Mouse (Mus musculus) gastrocnemius, postnatal 10 days (tissue): ENCODE measurements around the gene Pi4k2a. TPM values are rescaled to one million over a fixed set of nuclear protein-coding genes. Genes with fewer than 3 reads are reported as not detected.

Experiments used
- DNase-seq: peaks from one replicate; pipeline ENCODE4 v3.0.0; 2021; ENCODE audit warnings: mixed read lengths
- total RNA-seq, 2 experiments: library from RNA; stranded (reverse); gene quantifications; 2 replicates each; pipeline ENCODE4 v1.2.3; 2021

Gene Pi4k2a
- total RNA-seq, 2 experiments from 2014 or later, result 13.3 to 14.7 TPM

GRCm38 (mm10) chr19:42131101-42131500, 40.8 kb downstream of the Pi4k2a start:
- DNase-seq, result no peak

DNA sequence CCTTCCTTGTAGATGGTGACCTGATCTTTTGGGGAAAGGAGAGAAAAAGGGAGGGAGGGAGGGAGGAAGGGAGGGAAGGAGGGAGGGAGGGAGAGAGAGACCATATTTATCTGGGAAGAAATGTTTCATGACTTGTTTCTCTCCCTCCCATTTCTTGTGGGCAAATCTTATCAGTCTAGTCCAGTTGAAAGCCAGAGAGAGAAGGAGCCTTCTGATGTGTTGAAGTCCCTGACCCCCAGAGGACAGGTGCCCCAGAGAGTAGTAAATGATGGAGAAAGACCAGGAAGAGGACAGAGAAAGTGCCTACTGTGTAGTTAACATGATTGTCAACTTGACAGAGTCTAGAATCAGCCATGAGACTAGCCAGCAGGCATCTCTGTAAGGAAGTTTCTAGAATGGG, 44.8 kb downstream of the Pi4k2a start:
- DNase-seq, result no peak

DNA sequence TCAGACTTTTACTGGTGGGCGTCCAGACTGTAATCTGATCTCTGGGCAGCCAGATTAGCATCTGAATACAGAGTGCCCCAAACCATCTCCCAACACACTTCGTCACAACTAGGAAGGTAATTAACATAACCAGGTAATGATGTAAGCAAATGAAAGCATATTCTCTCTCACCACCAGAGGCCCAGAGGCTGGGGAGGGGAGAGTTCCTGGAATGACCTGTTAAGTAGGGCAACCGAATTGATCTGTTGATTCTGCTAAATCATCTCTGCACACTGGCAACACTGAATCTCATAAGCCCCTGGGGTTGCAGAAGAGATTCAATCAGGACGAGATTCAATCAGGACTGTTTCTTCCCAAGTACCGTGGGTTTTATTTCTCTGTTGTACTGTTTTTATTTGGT, 45.9 kb downstream of the Pi4k2a start:
- no peak for DNase-seq

- DNase-seq, result no peak
Observed at GRCm38 (mm10) chr19:42137167-42137672, 47.0 kb downstream of the Pi4k2a start.

DNA sequence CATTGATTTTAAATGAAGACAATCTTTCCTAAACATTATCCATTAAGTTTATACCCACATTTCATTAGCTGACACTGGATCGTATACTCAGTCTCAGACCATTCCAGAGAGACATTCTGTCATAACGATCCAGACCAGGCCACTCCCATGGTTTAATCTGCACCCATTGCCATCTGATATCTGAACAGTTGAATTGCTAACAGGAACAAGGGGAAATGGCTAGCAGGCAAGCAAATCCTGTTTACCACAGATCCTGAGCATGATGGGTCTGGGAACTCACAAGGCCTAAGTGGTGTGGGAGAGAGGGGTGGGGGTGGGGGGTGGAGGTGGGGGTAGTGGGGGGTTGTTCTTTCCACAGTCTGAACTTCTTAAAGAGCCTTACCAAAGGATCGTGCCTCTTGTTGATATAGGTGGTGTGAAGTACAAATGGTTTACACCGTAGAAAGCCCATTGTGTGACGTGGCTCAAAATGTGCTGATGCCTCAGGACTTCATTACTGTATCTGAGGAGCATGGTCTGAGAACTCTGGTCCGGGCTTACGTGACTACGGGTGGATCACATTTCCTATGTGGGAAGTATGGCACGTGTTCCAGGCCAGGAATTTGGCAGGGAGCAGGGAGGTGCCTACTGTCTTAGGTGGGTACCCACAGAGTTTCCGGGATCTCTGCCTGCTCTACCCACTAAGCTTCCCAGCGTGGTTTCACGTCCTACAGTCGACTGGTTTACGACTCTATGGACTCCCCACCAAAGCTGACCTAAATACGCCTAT, 48.4 kb downstream of the Pi4k2a start:
- no peak for DNase-seq

DNA sequence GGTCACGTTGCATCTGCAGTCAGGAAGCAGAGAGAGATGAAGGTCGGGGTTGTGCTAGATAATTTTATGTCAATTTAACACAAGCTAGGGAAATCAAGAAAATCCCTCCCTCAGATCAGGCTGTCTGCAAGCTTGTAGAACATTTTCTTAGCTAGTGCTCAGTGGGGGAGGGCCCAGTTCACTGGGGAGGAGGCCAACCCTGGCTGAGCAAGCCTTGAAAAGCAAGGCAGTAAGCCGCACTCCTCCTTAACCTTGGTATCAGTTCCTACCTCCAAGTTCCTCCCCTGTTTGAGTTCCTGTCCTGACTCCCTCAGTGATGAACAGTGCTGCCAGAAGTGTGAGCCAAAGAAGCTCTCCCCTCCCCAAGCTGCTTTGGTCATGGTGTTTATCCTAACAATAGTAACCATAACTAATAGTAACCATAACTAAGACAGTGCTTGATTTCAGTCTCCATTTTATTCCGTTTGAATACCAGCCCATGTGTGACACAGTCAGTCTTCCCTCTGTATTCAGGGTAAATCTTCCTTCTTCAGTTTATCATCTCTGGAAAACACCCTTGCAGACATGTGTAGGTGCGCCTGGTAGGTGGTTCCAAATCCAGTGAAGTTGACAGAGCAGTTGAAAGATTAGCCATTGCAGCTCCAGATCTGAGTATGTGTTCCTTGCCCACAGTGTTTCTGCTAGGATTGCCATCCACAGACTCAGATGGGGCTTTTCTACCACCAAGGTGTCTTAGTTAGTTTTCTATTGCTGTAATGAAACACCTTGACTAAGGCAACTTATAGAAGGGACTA, 49.7 kb downstream of the Pi4k2a start:
- DNase-seq, result no peak

DNA sequence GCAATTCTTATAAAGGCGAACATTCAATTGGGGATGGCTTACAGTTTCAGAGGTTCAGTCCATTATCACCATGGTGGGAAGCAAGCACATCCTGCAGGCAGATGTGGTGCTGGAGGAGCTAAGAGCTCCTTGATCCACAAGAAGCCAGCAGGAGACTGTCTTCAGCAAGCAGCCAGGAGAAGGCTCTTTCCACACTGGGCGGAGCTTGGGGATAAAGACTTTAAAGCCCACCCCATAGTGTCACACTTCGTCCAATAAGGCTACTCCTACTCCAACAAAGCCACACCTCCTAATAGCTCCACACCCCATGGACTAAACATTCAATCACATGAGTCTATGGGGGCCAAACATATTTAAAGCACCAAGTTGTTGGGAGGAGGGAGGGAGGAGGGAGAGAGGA, 51.7 kb downstream of the Pi4k2a start:
- no peak for DNase-seq

DNA sequence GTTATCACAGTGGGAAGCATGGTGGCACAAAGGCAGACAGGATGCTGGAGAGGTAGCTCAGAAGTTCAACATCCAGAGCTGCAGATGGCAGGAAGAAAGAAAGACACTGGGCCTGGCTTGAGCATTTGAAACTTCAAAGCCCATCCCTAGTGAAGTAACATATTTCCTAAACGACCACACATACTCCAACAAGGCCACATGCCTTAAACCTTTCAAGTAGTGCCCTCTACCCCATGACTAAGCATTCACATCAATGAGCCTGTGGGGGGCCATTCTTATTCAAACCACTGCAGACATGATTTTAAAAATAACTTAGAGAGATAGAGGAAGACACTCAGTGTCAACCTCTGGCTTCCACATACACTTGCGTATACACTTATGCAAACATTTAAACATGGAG, 52.5 kb downstream of the Pi4k2a start:
- no peak for DNase-seq

GRCm38 (mm10) chr19:42144067-42144466, 53.8 kb downstream of the Pi4k2a start:
- DNase-seq, result no peak

DNA sequence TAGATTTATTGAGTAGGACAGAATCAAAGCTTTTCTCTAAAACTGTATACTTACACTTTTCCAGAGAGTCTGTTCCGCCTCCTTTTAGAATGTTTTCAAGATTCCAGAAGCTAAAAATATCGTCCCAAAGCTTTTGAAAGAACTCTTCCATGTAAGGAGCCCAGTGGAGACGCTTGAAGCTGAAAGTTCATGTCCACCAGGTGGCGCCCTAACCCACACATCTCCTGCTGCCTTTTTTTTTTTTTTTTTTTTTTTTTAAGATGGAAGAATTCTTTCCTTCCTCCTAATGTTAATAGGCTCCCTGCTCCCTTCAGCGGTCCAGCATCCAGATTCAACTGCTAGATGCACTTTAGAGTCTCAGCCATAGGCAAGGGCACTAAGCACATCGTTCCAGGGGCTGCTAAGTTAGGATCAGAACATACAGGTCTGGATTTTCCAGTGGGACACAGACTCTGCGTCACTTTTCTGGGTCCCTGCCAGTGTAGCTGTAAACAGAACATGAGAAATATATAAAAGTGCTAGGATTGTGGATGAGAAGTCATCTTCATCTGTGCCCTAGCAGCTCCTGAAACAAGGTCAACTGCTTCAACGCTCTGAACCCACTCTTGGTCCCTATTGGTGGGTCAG, 54.4 kb downstream of the Pi4k2a start:
- DNase-seq, result peak; percentile 91

DNA sequence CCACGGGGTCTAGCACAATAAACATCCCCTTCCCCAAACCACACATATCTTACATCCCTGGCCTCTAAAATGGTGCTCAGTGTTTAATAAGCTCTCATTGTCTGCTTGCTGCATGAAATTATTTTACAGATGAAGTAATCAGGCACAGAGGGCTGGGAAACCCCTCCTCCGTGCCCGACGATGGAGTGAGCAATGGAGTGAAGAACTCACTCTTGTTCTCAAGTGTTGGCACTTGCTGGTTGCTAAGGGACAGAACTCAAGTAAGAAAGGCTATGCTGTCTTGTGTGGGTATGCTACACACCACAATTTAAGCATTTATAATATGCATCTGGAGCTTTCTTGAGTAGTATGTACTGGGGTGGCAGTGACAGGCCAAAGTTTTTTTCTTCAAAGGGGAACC, 54.9 kb downstream of the Pi4k2a start:
- no peak for DNase-seq

GRCm38 (mm10) chr19:42145731-42146130, 55.5 kb downstream of the Pi4k2a start:
- no peak for DNase-seq

GRCm38 (mm10) chr19:42146276-42147010, 56.2 kb downstream of the Pi4k2a start:
- no peak for DNase-seq

DNA sequence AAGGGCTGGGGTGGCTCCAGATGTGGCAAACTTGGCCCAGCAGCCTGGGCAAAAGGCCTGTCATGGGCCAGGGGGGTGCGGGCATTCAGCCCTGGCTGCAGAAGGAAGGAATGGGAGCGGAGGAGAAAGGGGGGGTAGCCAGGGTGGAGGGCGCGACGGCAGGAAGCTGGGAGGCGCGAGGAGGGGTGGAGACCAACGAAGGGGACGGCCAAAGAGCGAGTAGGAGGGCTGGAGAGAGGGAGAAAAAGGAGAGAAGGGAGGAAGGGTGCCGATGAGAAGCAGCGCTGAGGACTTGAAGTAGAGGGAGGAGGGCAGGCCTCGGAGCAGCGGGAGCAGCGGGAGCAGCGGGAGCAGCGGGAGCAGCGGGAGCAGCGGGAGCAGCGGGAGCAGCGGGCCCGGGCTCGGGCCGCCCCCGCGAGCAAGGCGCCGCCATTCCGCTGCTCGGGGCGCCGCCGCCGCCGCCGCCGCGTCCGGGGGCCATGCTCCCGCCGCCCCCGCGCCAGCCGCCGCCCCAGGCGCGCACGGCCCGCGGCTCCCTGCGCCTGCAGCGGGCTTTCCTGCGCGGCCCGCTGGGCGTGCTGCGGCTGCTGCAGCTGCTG, 57.0 kb downstream of the Pi4k2a start, which contains the start of gene Marveld1:
Gene Marveld1, plus strand, starts transcription at position 231 of the 599 bp plus-strand sequence.
- DNase-seq, result peak; percentile 70

GRCm38 (mm10) chr19:42147769-42148568, 57.7 kb downstream of the Pi4k2a start:
- peak; percentile 69 for DNase-seq

DNA sequence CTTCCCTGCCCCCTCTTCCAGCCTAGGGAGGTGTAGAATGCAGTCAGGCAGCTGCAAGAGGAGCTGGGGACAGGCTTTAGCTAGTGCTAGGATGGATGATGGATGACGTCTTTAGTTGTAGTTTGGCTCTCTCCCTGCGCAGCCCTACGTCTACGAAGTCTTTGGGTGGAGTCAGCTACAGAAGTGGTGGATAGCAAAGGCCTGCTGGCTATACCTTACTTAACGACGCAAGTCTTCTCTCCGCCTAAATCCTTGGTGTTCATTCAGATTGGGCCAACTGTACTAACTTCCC, 58.2 kb downstream of the Pi4k2a start:
- DNase-seq, result no peak

DNA sequence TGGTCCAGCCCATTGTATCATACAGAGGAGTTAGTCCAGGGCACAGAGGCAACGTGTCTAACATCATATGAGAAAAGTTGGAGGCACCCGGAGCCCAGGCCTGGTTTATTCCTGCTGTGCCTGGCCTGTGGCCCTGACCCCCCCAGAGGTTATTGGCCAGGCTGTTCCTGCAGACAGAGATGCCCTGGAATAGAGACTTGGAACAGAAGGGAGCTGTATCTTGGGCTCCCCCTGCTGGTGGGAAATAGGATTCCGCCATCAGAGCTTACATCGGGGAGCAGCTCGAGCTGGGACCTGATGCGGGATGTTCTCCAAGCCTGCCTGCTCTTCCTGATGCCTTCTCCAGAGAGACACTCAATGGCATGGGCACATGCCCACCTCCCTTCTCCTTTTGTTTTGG, 61.7 kb downstream of the Pi4k2a start:
- peak; percentile 86 for DNase-seq

DNA sequence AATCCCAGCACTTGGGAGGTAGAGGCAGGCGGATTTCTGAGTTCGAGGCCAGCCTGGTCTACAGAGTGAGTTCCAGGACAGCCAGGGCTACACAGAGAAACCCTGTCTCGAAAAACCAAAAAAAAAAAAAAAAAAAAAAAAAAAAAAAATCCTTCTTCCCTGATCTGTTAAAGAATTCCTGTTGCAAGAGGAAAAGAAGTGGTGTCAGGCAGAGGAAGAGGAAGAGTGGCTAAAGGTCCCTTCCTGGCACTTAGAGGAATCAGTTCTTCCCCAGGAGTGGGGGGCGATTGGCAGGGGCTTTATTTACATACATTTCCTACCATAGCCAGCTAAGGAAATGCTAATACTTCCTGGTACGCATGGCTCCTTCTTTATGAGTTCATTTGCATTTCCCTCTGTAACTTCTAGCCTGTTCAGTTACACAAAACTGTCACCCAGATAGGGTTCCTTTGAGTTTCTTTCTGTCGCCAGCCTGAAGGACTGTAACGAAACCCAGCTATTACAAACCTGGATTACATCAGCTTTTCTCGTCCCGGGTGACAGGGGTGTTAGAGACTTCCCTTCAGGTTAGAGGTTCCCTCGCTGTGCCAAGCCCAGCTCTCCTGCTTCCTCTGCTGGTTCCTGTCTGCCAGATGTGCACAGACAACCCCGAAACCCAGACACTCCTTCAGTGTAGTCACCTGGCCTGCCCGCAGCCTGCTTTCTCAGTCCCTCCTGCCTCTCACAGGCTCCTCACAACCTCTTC, 67.4 kb downstream of the Pi4k2a start:
- DNase-seq, result no peak

GRCm38 (mm10) chr19:42158246-42159017, 68.2 kb downstream of the Pi4k2a start:
- no peak for DNase-seq

GRCm38 (mm10) chr19:42163764-42164163, 73.5 kb downstream of the Pi4k2a start, which contains the start of gene Zfyve27:
TSS of gene Zfyve27 (plus strand) at chr19:42163951.
- DNase-seq, result no peak
